Mouse (Mus musculus) midbrain, postnatal 0 days (tissue): ENCODE data around the gene Slc35d2. TPM values are rescaled to one million over a fixed set of nuclear protein-coding genes. Genes with fewer than 3 reads are reported as not detected.

ENCODE experiments used
- ATAC-seq: fragments of 200-750 bp; cut with Nextera tagmentation; 2 replicates; pipeline ENCODE4 v1.8.0; 2017; ENCODE audit warnings: moderate number of reproducible peaks, mild to moderate bottlenecking, moderate TSS enrichment, moderate library complexity; ENCODE audit not compliant: low FRiP score
- DNase-seq: peaks from one replicate; pipeline ENCODE4 v3.0.0-alpha.2; 2015; ENCODE audit warnings: low spot score
- H3K27ac ChIP-seq: fragments of 300-500 bp; sonication (generic); 2 replicates; pipeline ENCODE4 v1.5.1; 2014; ENCODE audit warnings: low read depth, mild to moderate bottlenecking, low read length, mixed read lengths
- H3K27me3 ChIP-seq: fragments of 300-500 bp; sonication (generic); 2 replicates; pipeline ENCODE4 v1.6.1; 2014; ENCODE audit warnings: low read length, control low read depth, mixed read lengths; ENCODE audit not compliant: insufficient read depth
- H3K36me3 ChIP-seq: fragments of 300-500 bp; sonication (generic); 2 replicates; pipeline ENCODE4 v1.6.1; 2014; ENCODE audit warnings: low read length, control low read depth, mixed read lengths; ENCODE audit not compliant: insufficient read depth
- H3K4me1 ChIP-seq: fragments of 300-500 bp; sonication (generic); 2 replicates; pipeline ENCODE4 v1.6.1; 2014; ENCODE audit warnings: mild to moderate bottlenecking, control low read depth, antibody characterized with exemption, low read length, mixed read lengths; ENCODE audit not compliant: insufficient read depth
- H3K4me2 ChIP-seq: fragments of 300-500 bp; sonication (generic); 2 replicates; pipeline ENCODE4 v1.6.1; 2014; ENCODE audit warnings: low read depth, mild to moderate bottlenecking, low read length, mixed read lengths; ENCODE audit not compliant: poor library complexity, severe bottlenecking
- H3K4me3 ChIP-seq: fragments of 300-500 bp; sonication (generic); 2 replicates; pipeline ENCODE4 v1.5.1; 2014; ENCODE audit warnings: low read depth, mild to moderate bottlenecking, low read length, moderate library complexity
- H3K9ac ChIP-seq: fragments of 300-500 bp; sonication (generic); replicated peaks from 2 replicates; pipeline ENCODE4 v1.6.1; 2014; ENCODE audit warnings: mild to moderate bottlenecking, low read length, moderate library complexity, mixed read lengths; ENCODE audit not compliant: poor library complexity, severe bottlenecking
- H3K9me3 ChIP-seq: fragments of 300-500 bp; sonication (generic); 2 replicates; pipeline ENCODE4 v1.6.1; 2016; ENCODE audit warnings: low read length, control low read depth
- CTCF ChIP-seq: IDR thresholded peaks from 2 replicates; pipeline ENCODE4 v1.5.1; 2016; ENCODE audit warnings: antibody characterized with exemption, mild to moderate bottlenecking
- WGBS: fragments of 180-500 bp; shearing (Covaris S2); extraction: QIAGEN DNeasy Blood & Tissue Kit; methylation state at CpG from one replicate; pipeline ENCODE4 v1.1.7; 2014; 5-methylcytosine and 5-hydroxymethylcytosine counted together
- polyA plus RNA-seq: library from polyadenylated mRNA; unstranded; fragments of >200 nt; fragmentation: Nextera tagmentation; extraction: Ambion mirVana; gene quantifications from 2 replicates; pipeline ENCODE4 v1.2.1, GENCODE M21; 2015
- total RNA-seq: library from RNA; depleted of rRNA; stranded (reverse); fragments of >200 nt; gene quantifications from 2 replicates; pipeline ENCODE4 v1.2.3, GENCODE M21; 2014

Gene Slc35d2
- total and polyA plus RNA-seq, 2 experiments from 2014 or later, result 0.99 to 1.1 TPM

GRCm38 (mm10) chr13:64124886-64125285 lies 4.3 kb downstream of the Slc35d2 start:
- 94% methylated on average over 6 of the region's 6 CpGs for WGBS
- H3K9ac ChIP-seq, result no peak overlapping the region
- DNase-seq (no peak), ATAC-seq (no peak)
- no peaks in the 10 kb centered on the region for H3K27me3 ChIP-seq
- H3K4me2 ChIP-seq, result no peak overlapping the region
- no peaks in the 10 kb centered on the region for H3K9me3 ChIP-seq
- H3K4me1 ChIP-seq, result no peaks in the 10 kb centered on the region
- H3K27ac ChIP-seq, result no peak overlapping the region
- no peak for TF ChIP-seq CTCF
- no peaks in the 10 kb centered on the region for H3K36me3 ChIP-seq
- no peak overlapping the region for H3K4me3 ChIP-seq

GRCm38 (mm10) chr13:64123491-64124188 lies 5.5 kb downstream of the Slc35d2 start:
- H3K27me3 ChIP-seq, result no peaks in the 10 kb centered on the region
- no peaks in the 10 kb centered on the region for H3K9me3 ChIP-seq
- ATAC-seq (no peak), DNase-seq (no peak)
- H3K27ac ChIP-seq, result no peak overlapping the region
- no peak overlapping the region for H3K4me3 ChIP-seq
- WGBS, result 36% methylated on average over 6 of the region's 6 CpGs
- H3K4me2 ChIP-seq, result no peak overlapping the region
- no peak for TF ChIP-seq CTCF
- H3K9ac ChIP-seq, result no peak overlapping the region
- H3K4me1 ChIP-seq, result no peaks in the 10 kb centered on the region
- no peaks in the 10 kb centered on the region for H3K36me3 ChIP-seq

GRCm38 (mm10) chr13:64120760-64121159 lies 8.4 kb downstream of the Slc35d2 start:
- H3K27me3 ChIP-seq, result no peaks in the 10 kb centered on the region
- 55% methylated on average over 4 of the region's 4 CpGs for WGBS
- no peak overlapping the region for H3K27ac ChIP-seq
- TF ChIP-seq CTCF, result no peak
- no peak overlapping the region for H3K4me2 ChIP-seq
- H3K36me3 ChIP-seq, result no peaks in the 10 kb centered on the region
- ATAC-seq (no peak), DNase-seq (no peak)
- H3K4me3 ChIP-seq, result no peak overlapping the region
- no peak overlapping the region for H3K9ac ChIP-seq
- H3K4me1 ChIP-seq, result no peaks in the 10 kb centered on the region
- H3K9me3 ChIP-seq, result no peaks in the 10 kb centered on the region

GRCm38 (mm10) chr13:64117442-64117841 lies 11.7 kb downstream of the Slc35d2 start:
- H3K4me3 ChIP-seq, result no peak overlapping the region
- WGBS, result 57% methylated on average over 2 of the region's 2 CpGs
- H3K36me3 ChIP-seq, result no peaks in the 10 kb centered on the region
- no peak overlapping the region for H3K27ac ChIP-seq
- no peak overlapping the region for H3K9ac ChIP-seq
- H3K27me3 ChIP-seq, result no peaks in the 10 kb centered on the region
- H3K9me3 ChIP-seq, result no peaks in the 10 kb centered on the region
- DNase-seq (no peak), ATAC-seq (no peak)
- no peak overlapping the region for H3K4me2 ChIP-seq
- TF ChIP-seq CTCF, result peak; percentile 40
- H3K4me1 ChIP-seq, result no peaks in the 10 kb centered on the region

- DNase-seq (no peak), ATAC-seq (no peak)
- TF ChIP-seq CTCF, result no peak
- H3K9me3 ChIP-seq, result no peaks in the 10 kb centered on the region
- no peak overlapping the region for H3K9ac ChIP-seq
- WGBS, result 93% methylated on average over 1 of the region's 1 CpGs
- no peak overlapping the region for H3K27ac ChIP-seq
- no peaks in the 10 kb centered on the region for H3K27me3 ChIP-seq
- H3K36me3 ChIP-seq, result no peaks in the 10 kb centered on the region
- H3K4me3 ChIP-seq, result no peak overlapping the region
- no peaks in the 10 kb centered on the region; the same call in 1 of the 2 replicates for H3K4me1 ChIP-seq
- H3K4me2 ChIP-seq, result no peak overlapping the region
These were observed 18.7 kb downstream of the Slc35d2 start for GRCm38 (mm10) chr13:64110421-64110820.

- no peak overlapping the region for H3K4me2 ChIP-seq
- H3K4me1 ChIP-seq, result no peaks in the 10 kb centered on the region; the same call in 1 of the 2 replicates
- H3K4me3 ChIP-seq, result no peak overlapping the region
- no peak overlapping the region for H3K9ac ChIP-seq
- H3K27me3 ChIP-seq, result no peaks in the 10 kb centered on the region
- no peak for TF ChIP-seq CTCF
- H3K36me3 ChIP-seq, result no peaks in the 10 kb centered on the region
- H3K27ac ChIP-seq, result no peak overlapping the region
- DNase-seq, result peak; percentile 35
- ATAC-seq, result no peak
- 22% methylated on average over 5 of the region's 5 CpGs for WGBS
- H3K9me3 ChIP-seq, result no peaks in the 10 kb centered on the region
These were observed 20.8 kb downstream of the Slc35d2 start for GRCm38 (mm10) chr13:64108381-64108850.
